Mouse (Mus musculus) lung, postnatal 14 days (tissue): ENCODE data around the gene 4930568D16Rik.

Experiments
- DNase-seq: peaks from one replicate; pipeline ENCODE4 v3.0.0; 2021

4930568D16Rik gene

DNA sequence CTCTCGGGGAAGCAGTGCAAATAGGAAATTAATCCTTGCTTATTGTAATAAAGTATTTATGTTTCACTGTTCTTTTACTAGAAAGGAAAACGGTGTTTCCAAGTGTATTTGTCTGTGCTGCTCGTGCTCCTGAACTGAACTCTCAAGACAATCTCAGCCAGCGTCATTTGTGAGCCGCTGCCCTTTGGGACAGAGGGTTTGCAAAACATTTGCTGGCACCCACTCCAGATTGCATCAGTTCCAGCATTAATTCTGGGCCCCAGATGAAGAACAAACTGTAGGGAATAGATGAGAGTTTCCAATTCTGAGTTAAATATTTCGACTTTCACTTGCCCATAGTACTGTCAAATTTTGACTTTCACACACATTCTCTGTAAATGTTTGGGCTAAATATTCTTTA, 28.8 kb downstream of the 4930568D16Rik start:
- peak; percentile 74 for DNase-seq

DNA sequence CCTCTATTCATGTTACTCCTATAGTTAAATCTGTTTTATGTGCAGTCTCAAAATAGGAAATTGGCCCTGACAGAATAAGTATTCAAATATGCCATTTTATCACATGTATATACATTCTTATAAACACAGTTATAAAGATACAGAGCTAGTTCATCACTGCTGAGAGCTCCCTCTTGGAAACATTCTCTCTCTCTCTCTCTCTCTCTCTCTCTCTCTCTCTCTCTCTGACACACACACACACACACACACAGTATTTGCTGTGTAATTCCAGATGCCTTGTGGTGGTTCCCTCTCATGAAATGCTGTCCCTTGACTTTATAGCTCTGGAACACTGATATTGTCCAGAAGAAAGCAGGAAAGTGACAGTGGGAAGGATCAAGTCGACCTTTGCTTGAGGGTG, 29.5 kb downstream of the 4930568D16Rik start:
- no peak for DNase-seq

DNA sequence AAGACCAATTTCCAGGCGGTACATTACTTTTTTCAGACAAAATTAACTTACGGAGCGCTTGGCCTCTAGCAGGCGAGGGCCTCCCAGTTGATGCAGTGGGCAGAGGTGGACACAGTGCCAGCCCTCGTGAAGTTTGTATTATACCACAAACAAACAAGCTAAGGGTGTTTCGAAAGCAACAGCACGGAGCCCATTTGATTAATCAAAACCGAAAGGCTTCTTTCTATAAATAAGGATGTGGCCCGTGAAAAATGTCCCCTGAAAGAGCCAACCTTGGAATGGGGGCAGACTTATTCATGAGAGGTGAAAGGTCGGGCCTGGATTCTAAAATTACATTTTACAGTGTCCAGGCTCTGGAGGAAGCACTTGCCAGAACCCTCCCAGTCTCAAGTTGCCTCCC, 30.1 kb downstream of the 4930568D16Rik start:
- peak; percentile 41 for DNase-seq

GRCm38 (mm10) chr2:35336388-35337280, 30.9 kb downstream of the 4930568D16Rik start, which contains the start of gene Stom:
TSS of gene Stom (minus strand) at chr2:35336976.
- peak; percentile 100 for DNase-seq

DNA sequence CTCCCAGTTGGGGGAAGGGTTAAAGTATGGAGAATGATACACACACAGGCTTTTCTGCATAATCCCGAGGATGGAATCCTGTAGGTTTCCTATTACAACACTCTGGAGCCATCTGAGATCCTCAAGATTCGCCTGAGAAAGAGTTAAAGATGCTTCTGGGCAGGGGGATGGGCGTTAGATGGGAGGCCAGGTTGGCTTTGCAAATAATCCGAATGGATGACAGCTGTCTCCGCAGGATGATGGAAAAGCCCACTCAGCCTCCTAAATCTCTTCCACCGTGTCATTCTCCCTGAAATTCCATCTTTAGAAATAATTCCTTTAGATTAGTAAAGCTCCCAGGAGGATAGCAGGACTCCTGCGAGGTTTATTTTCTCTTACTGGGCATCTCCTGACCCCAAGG, 31.9 kb downstream of the 4930568D16Rik start:
- no peak for DNase-seq

- DNase-seq = no peak
Measured at GRCm38 (mm10) chr2:35333670-35334069, 33.9 kb downstream of the 4930568D16Rik start.

DNA sequence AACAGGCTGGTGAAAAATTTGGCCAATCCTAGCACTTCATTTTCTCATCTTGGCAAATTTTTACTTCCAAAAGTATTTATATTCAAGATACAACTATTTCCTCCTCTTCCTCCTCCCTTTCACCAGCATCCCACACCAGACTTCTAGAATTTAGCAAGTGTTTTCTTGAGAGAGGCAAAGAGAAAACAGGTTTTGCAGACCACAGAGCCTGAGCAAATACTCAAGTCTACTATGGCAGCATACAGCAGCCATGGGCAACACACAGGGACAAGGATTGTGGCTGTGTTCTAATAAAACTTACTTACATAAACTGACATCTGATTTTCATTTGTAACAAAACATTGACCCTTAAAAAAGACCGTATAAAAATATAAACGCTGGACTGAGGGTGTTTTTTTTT, 36.3 kb downstream of the 4930568D16Rik start:
- DNase-seq = no peak

- DNase-seq = no peak
Measured at GRCm38 (mm10) chr2:35329061-35329460, 38.5 kb downstream of the 4930568D16Rik start.

DNA sequence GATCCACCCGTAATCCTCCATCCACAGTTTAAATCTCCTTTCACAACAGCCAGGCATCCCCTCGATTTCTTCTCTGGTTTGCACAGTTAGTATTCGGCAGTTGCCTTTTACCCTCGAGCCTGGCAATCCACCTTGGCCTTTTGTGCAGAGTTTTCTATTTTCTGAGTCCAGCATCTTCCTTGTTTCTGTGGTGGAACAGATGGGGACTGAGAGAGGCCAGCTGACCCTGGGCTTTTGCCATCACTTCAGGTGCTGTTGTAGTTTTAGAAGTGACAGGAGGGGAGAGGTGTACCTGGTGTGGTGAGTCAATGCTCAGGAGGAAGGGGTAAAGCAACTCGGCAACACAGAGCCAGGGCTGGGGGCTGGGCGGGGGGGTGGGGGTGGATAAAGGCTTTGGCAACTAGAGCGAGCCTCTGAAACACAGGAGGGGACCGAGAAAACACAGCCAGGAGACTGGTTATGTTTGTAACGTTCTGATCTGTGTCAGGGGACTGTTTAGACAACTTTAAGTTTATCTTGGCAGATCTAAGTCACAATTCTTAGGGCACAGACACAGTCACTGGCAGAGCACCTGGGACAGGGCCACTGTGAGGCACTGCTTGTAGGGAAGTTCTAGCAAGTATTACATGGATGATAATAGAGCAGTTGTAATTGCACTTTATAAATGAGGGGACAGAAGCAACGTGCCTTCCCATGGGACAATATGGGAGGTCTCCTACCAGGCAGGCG, 39.3 kb downstream of the 4930568D16Rik start:
- DNase-seq = no peak

DNA sequence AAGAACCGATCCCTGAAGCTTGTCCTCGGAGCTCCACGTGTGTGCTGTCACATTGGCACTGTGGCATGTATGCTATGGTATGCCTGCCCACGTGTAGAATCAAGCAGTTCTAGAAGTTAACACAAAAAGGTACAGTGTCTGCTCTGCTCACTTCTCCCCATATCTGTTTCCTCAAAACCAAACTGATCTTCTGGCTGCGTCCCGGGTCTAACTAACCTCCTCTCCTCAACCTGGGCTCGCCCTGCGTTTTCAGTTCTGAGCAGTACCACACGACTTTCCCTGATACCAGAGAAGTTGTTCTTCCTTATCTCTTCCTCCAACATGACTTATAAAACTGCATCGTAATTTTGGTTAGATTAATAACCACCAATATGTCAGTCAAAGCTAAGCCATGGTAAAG, 39.9 kb downstream of the 4930568D16Rik start:
- no peak for DNase-seq

DNA sequence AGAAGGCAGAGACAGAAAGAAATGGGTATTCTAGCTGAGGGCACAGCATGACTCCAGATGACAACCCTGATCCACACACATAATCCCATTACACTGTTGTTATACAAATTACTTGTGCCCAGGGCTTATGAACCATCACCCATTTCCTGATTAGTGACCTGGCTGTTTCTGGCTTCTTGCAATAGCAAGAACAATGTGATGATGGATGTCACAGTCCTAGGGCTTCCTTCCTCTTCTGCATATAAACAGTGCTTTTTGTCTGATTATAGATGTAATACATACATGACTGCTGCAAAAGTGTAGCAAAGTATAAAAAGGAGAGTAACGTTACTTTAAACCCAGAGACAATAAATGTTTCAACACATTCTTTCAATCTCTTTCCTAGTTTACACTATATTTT, 40.6 kb downstream of the 4930568D16Rik start:
- DNase-seq = no peak

DNA sequence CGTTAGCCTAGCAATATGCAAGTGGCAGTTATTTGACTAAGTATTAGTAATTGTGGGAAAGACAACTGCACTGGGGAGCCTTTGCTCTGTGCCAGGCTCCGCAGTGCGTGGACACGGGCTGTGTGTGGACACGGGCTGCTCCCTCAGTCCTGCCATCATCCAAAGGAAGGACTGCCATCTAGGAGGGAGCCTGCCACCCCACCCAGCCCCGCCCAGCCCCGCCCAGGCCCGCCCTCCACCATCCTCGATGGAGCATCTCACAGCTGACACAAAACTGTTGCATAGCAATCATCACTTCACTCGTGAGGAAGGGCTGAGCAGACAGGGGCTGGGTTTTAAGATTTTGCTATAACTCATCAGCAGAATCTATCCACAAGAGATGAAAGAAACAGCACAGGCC, 41.6 kb downstream of the 4930568D16Rik start:
- no peak for DNase-seq

DNA sequence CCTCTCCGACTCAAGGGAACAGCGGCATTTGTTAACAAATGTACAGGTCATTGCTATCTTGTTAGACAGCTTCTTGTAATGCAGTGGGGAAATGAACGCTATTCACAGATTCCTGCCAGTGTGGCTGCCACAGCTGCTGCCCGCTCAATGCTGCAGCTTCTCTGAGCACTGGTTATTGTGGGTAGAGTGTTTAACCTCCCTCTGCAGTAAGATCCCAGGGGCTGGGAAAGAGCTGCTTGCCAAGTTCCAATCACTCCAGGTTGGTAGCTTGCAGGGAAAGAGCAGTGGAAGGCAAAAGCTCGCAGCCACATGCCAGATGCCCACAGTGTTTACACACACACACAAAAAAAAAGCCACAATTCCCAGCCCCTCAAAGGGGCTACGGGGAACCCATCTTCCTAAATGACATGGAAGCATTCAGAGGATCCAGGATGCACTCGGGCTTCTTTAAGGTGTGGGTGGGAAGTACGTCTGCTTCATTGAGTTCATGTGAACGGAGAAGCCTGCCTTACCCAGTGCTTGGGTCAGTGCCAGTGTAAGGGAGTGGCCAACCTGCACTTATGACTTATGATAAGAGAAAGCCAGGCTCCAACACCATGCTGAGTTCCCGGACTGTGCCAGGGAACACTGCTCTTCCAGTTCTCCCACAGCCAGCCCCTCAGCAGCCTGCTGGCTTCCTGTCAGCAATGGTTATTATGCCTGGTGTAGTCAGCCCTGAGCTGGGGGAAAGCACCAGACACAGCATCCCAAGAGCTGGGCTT, 44.9 kb downstream of the 4930568D16Rik start:
- peak; percentile 68 for DNase-seq

DNA sequence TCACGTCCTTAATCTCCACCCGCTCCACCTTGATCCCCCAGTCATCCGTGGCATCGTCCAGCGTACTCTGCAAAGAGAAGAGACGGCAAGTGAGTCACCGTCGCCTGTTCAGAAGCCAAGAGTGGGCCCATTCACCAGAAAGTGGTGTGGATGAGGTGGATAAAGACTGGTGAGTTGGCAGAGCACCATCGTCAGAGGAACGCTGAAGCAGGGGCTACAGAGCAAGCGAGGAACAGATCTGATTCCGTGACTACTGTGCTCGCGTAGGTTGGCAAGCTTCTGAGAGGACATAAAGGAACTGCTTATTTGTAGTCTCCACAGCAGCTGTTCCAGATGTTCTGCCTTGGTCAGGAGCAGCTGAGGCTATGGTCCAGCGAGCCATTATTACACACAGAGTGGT, 47.1 kb downstream of the 4930568D16Rik start:
- DNase-seq = no peak

DNA sequence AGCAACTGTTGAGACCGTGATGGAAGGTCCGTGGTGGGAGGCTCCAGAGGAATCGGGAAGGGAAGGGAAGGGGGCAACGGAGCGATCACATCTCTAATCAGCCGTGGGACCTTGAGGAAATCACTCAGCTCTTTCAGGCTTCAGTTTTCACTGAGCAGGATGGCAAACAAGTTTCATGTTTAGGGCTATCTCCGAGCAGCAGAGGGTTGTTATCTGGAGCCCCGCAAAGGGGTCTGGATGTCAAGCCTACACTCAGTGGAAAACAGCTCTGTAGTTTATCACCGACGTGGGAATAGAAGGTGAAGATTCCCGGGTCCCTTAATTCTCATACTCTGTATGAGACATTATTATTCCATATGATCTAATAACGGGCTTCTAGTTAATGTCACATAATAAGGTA, 49.1 kb downstream of the 4930568D16Rik start:
- no peak for DNase-seq

- no peak for DNase-seq
Measured at GRCm38 (mm10) chr2:35317604-35318003, 49.9 kb downstream of the 4930568D16Rik start.

DNA sequence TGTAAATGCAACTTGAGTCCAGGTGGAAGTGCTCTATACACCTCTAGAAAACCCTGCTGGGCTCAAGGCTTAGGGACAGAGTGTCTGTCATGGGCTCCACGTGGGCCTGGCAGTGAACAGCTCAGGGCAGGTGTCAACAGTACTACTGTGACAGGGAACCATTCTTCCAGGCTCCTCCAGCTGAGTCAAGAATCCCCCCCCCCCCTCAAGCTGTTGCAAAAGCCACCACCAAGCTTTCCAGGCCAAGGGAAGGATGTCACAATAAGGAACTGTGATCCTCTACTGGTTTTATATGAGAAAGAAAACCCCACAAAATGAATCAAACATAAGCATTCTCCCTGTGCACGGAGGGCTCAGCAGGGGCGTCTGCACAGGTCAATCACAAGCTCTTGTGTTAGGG, 53.2 kb downstream of the 4930568D16Rik start:
- DNase-seq = no peak

DNA sequence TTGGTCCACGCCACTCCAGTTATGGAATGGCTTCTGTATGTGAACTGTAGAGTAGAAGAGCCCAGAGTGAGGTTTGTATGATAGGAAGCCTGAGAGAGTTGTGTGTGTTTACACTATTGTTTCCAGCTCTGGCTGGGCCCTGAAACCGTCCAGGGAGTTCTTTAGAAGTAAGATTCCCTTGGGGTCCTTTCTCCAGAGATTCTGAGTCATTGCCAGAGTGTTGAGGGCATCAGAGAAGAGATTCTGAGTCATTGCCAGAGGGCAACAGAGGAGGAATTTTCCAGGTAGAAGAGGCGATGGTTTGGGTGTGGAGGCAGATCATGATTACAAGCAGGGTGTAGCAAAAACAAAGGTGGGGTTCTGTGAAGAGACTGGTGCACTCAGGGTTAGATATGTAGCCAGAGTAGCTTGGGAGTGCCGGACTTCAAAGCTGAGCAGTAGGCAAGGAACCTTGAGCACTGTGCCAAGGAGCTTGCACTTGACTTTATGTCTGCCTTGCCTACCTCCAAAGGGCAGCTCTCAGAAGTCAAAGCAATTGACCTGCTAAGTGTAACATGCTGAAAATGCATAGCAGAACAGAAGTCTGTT, 57.5 kb downstream of the 4930568D16Rik start:
- no peak for DNase-seq

DNA sequence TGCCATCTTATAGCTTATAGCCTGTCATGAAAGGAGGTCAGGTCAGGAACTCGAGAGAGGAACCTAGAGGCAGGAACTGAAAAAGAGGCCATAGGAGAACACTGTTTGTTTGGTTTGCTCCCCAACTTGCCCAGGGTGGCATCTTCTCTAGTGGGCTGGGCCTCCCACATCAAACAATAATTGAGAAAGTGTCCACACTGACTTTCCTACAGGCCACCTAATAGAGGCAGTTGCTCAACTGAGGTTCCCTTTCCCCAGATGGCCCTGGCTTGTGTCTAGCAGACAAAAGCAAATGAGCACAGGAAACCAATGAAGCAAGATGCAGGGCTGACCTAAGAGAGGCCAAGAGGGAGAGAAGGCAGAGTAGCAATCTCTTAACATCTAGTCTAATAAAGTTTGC, 59.4 kb downstream of the 4930568D16Rik start:
- no peak for DNase-seq
